Mouse (Mus musculus) heart, postnatal 14 days (tissue): ENCODE measurements at regions not wholly inside any gene's neighbourhood (a gene's known extent, or its start where the extent isn't known, plus 50 kb on each side); places are given as distances from the start of the nearest gene placed in this dataset.

ENCODE experiments used
- DNase-seq, 2 experiments: peaks; one replicate each; pipeline ENCODE4 v3.0.0; 2021 to 2022
- intact Hi-C: fragments of 180-260 bp; cut with DNase I; formaldehyde crosslinking; loops from one replicate; pipeline ENCODE4 v1.15.1; 2025

GRCm38 (mm10) chr6:14298167-14298566 lies 426.8 kb upstream of the 2610001J05Rik start:
- intact Hi-C loops = no loop called here
- no peak for DNase-seq

- intact Hi-C loops = no loop called here
- DNase-seq = no peak
Measured at GRCm38 (mm10) chr6:14297428-14297827, 426.1 kb upstream of the 2610001J05Rik start.

- DNase-seq = no peak
- intact Hi-C loops = no loop called here
Measured at GRCm38 (mm10) chr6:14290843-14291242, 419.5 kb upstream of the 2610001J05Rik start.

- intact Hi-C loops = no loop called here
- DNase-seq = no peak
Measured at GRCm38 (mm10) chr6:14281476-14281875, 410.2 kb upstream of the 2610001J05Rik start.

- intact Hi-C loops = no loop called here
- no peak for DNase-seq
Measured at GRCm38 (mm10) chr6:14261941-14262340, 390.6 kb upstream of the 2610001J05Rik start.

- intact Hi-C loops = no loop called here
- DNase-seq = no peak
Measured at GRCm38 (mm10) chr6:14240331-14240730, 369.0 kb upstream of the 2610001J05Rik start.

GRCm38 (mm10) chr6:14239151-14239550 lies 367.8 kb upstream of the 2610001J05Rik start:
- intact Hi-C loops = no loop called here
- DNase-seq = no peak

GRCm38 (mm10) chr6:14230823-14231222 lies 359.5 kb upstream of the 2610001J05Rik start:
- no peak for DNase-seq
- intact Hi-C loops = no loop called here

- peak; percentile 23 to 52 for DNase-seq
Measured at GRCm38 (mm10) chr6:14207509-14207908, 336.2 kb upstream of the 2610001J05Rik start.

GRCm38 (mm10) chr6:14197107-14197506 lies 325.8 kb upstream of the 2610001J05Rik start:
- intact Hi-C loops = no loop called here
- no peak for DNase-seq

More at GRCm38 (mm10) chr6:14207509-14207908, 336.2 kb upstream of the 2610001J05Rik start:
- intact Hi-C loops = loop anchor here (10.0 kb wide), 2 partner anchors 453 to 923 kb away; no protein-coding TSS in a partner anchor

- intact Hi-C loops = no loop called here
- DNase-seq = no peak
Measured at GRCm38 (mm10) chr6:14195351-14195750, 324.0 kb upstream of the 2610001J05Rik start.

- intact Hi-C loops = no loop called here
Measured at GRCm38 (mm10) chr6:14191387-14192023, 320.2 kb upstream of the 2610001J05Rik start.

GRCm38 (mm10) chr6:14185921-14186420 lies 314.7 kb upstream of the 2610001J05Rik start:
- no peak for DNase-seq
- intact Hi-C loops = no loop called here

More at GRCm38 (mm10) chr6:14191387-14192023, 320.2 kb upstream of the 2610001J05Rik start:
- DNase-seq = no peak

GRCm38 (mm10) chr6:14147370-14147769 lies 276.1 kb upstream of the 2610001J05Rik start:
- intact Hi-C loops = no loop called here
- DNase-seq = no peak

GRCm38 (mm10) chr6:14146394-14146793 lies 275.1 kb upstream of the 2610001J05Rik start:
- intact Hi-C loops = no loop called here
- no peak for DNase-seq

GRCm38 (mm10) chr6:14142107-14142751 lies 270.9 kb upstream of the 2610001J05Rik start:
- intact Hi-C loops = no loop called here

GRCm38 (mm10) chr6:14130392-14131144 lies 259.2 kb upstream of the 2610001J05Rik start:
- intact Hi-C loops = no loop called here
- no peak for DNase-seq

More at GRCm38 (mm10) chr6:14142107-14142751, 270.9 kb upstream of the 2610001J05Rik start:
- DNase-seq = no peak

- intact Hi-C loops = no loop called here
- no peak for DNase-seq
Measured at GRCm38 (mm10) chr6:14129394-14129793, 258.1 kb upstream of the 2610001J05Rik start.

GRCm38 (mm10) chr6:14122311-14122710 lies 251.0 kb upstream of the 2610001J05Rik start:
- intact Hi-C loops = no loop called here
- DNase-seq = no peak

- no peak for DNase-seq
- intact Hi-C loops = no loop called here
Measured at GRCm38 (mm10) chr6:14121479-14121878, 250.2 kb upstream of the 2610001J05Rik start.

GRCm38 (mm10) chr6:14094907-14095306 lies 223.6 kb upstream of the 2610001J05Rik start:
- DNase-seq = no peak
- intact Hi-C loops = no loop called here
